Mouse (Mus musculus) left cerebral cortex, postnatal 36 days (tissue): ENCODE measurements around the gene Arl2. TPM values are rescaled to one million over a fixed set of nuclear protein-coding genes. Genes with fewer than 3 reads are reported as not detected.
"Not testable (repeated sequence)": the region's sequence is repeated elsewhere in the genome, so short reads cannot be mapped to it uniquely, and the experiment has no call there.

Source experiments
- DNase-seq, 2 experiments: peaks; one replicate each; pipeline ENCODE4 v3.0.0; 2021 to 2022; ENCODE audit warnings: low spot score in 2 of 2, mixed read lengths in 1 of 2
- intact Hi-C: fragments of 180-260 bp; cut with DNase I; formaldehyde crosslinking; loops from one replicate; pipeline ENCODE4 v1.15.1; 2025
- total RNA-seq, 2 experiments: library from RNA; stranded (reverse); gene quantifications; 2 replicates each; pipeline ENCODE4 v1.2.3; 2021

The Arl2 gene
- total RNA-seq: 10 to 100 TPM; 73.3 to 87.5 TPM

GRCm38 (mm10) chr19:6141394-6141749 lies at the start of gene Arl2:
Gene Arl2, minus strand, starts transcription at chr19:6141548.
- intact Hi-C loops: loop anchor here (1.0 to 5.0 kb wide), 3 partner anchors 95 to 191 kb away; partner anchors contain the start of genes Atg2a and Men1
- DNase-seq: peak; percentile 73 to 74

- intact Hi-C loops: no loop called here
- no peak for DNase-seq
Observed at GRCm38 (mm10) chr19:6184131-6184530, 42.8 kb upstream of the Arl2 start, which contains the start of gene Majin. Gene Majin, plus strand, starts transcription at chr19:6184388.

- DNase-seq: peak; percentile 9 to 10
- intact Hi-C loops: no loop called here
Observed at GRCm38 (mm10) chr19:6182534-6182933, 41.2 kb upstream of the Arl2 start.

- no peak for DNase-seq
- intact Hi-C loops: no loop called here
Observed at GRCm38 (mm10) chr19:6181629-6182028, 40.3 kb upstream of the Arl2 start.

- intact Hi-C loops: no loop called here
- no peak for DNase-seq
Observed at GRCm38 (mm10) chr19:6178775-6179174, 37.4 kb upstream of the Arl2 start.

- no peak for DNase-seq
- intact Hi-C loops: no loop called here
Observed at GRCm38 (mm10) chr19:6174771-6175170, 33.4 kb upstream of the Arl2 start.

- intact Hi-C loops: no loop called here
- no peak for DNase-seq
Observed at GRCm38 (mm10) chr19:6171215-6171614, 29.9 kb upstream of the Arl2 start.

- intact Hi-C loops: no loop called here
- DNase-seq: no peak
Observed at GRCm38 (mm10) chr19:6166750-6167149, 25.4 kb upstream of the Arl2 start.

- intact Hi-C loops: no loop called here
- DNase-seq: no peak
Observed at GRCm38 (mm10) chr19:6163872-6164547, 22.7 kb upstream of the Arl2 start.

GRCm38 (mm10) chr19:6157220-6157619 lies 15.9 kb upstream of the Arl2 start:
- no peak for DNase-seq
- intact Hi-C loops: no loop called here

- intact Hi-C loops: no loop called here
- DNase-seq: no peak
Observed at GRCm38 (mm10) chr19:6156372-6156771, 15.0 kb upstream of the Arl2 start.

GRCm38 (mm10) chr19:6155174-6155573 lies 13.8 kb upstream of the Arl2 start:
- no peak for DNase-seq

GRCm38 (mm10) chr19:6144842-6145241 lies 3.5 kb upstream of the Arl2 start:
- DNase-seq: no peak
- intact Hi-C loops: loop anchor here (5.0 kb wide), 1 partner anchor 187 kb away; the partner anchor contains the start of gene Men1

More at GRCm38 (mm10) chr19:6155174-6155573, 13.8 kb upstream of the Arl2 start:
- intact Hi-C loops: no loop called here

GRCm38 (mm10) chr19:6140678-6141393 lies 512 bp downstream of the Arl2 start, which contains the start of gene Batf2:
Gene Batf2, plus strand, starts transcription at chr19:6140983.
- DNase-seq: peak; percentile 93
- intact Hi-C loops: loop anchor here (1.0 to 5.0 kb wide), 3 partner anchors 95 to 191 kb away; partner anchors contain the start of genes Atg2a and Men1

GRCm38 (mm10) chr19:6140374-6140677 lies 1.0 kb downstream of the Arl2 start:
- DNase-seq: no peak
- intact Hi-C loops: loop anchor here (5.0 kb wide), 1 partner anchor 192 kb away; the partner anchor contains the start of gene Men1

- intact Hi-C loops: loop anchor here (5.0 kb wide), 1 partner anchor 193 kb away; the partner anchor contains the start of gene Men1
- no peak for DNase-seq
Observed at GRCm38 (mm10) chr19:6139701-6140100, 1.6 kb downstream of the Arl2 start.

- intact Hi-C loops: no loop called here
- DNase-seq: no peak
Observed at GRCm38 (mm10) chr19:6136397-6136796, 5.0 kb downstream of the Arl2 start.

GRCm38 (mm10) chr19:6133197-6133596 lies 8.2 kb downstream of the Arl2 start:
- intact Hi-C loops, DNase-seq: not testable (repeated sequence)

GRCm38 (mm10) chr19:6132171-6132827 lies 9.0 kb downstream of the Arl2 start:
- no peak for DNase-seq
- intact Hi-C loops: no loop called here

- DNase-seq, intact Hi-C loops: not testable (repeated sequence)
Observed at GRCm38 (mm10) chr19:6130414-6131128, 10.8 kb downstream of the Arl2 start.
